Mouse (Mus musculus) megakaryocyte, embryonic 14.5 days (primary cell): ENCODE measurements around the gene Rab35. TPM values are rescaled to one million over a fixed set of nuclear protein-coding genes. Genes with fewer than 3 reads are reported as not detected.
A peak's percentile ranks its signal among the peaks of the same experiment; 100 is the strongest.

Experiments used
- H3K27me3 ChIP-seq: replicated peaks from 2 replicates; pipeline ENCODE3; 2012; ENCODE audit warnings: inconsistent platforms
- H3K36me3 ChIP-seq: replicated peaks from 2 replicates; pipeline ENCODE3; 2012; ENCODE audit warnings: low read length, inconsistent platforms, mixed read lengths
- H3K4me1 ChIP-seq: 2 replicates; pipeline ENCODE4 v1.6.1; 2012; ENCODE audit warnings: inconsistent platforms
- H3K4me3 ChIP-seq: replicated peaks from 2 replicates; pipeline ENCODE3; 2012; ENCODE audit warnings: moderate library complexity, mild to moderate bottlenecking, inconsistent platforms
- H3K9me3 ChIP-seq: 2 replicates; pipeline ENCODE4 v1.6.1; 2012; ENCODE audit warnings: inconsistent platforms
- FLI1 ChIP-seq: IDR thresholded peaks from 2 replicates; pipeline ENCODE4 v1.6.1; 2012; ENCODE audit warnings: low read length, inconsistent platforms, mixed read lengths
- GATA1 ChIP-seq: IDR thresholded peaks from 3 replicates; pipeline ENCODE4 v1.6.1; 2012; ENCODE audit warnings: mixed read lengths, low read length, inconsistent platforms, borderline replicate concordance
- polyA plus RNA-seq: library from polyadenylated mRNA; stranded (reverse); fragments of >175 nt; gene quantifications from 2 replicates; pipeline ENCODE4 v1.2.3, GENCODE M21; 2012; ENCODE audit warnings: low replicate concordance; ENCODE audit not compliant: insufficient read depth

The Rab35 gene
- polyA plus RNA-seq, 1 experiment: 29.5 TPM

DNA sequence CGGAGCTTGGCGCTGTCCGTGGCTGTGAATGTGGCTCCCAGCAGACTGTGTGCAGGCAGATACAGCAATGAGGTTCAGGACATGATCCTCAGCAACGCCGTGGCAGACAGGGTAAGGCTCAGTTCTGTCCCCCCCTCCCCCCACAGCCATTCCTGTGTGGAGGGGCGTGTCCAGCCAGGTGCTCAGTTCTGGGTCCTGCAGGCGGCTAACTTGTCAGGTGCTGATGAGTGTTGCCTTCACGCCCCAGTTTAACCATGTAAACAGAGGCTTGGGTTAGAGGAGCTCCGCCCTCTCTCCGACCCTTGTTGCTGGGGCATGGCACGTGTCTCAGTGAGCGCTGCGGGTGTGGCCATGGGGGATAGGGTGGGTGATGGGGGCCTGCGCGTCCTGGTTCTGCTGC is 12.0 kb upstream of the Rab35 start:
- H3K36me3 ChIP-seq: peaks cover 81% of the 10 kb centered on the region
- no peaks in the 10 kb centered on the region for H3K27me3 ChIP-seq
- no peak overlapping the region for H3K4me3 ChIP-seq
- H3K4me1 ChIP-seq: peaks cover 23% of the 10 kb centered on the region
- no peak for TF ChIP-seq GATA1
- no peak for TF ChIP-seq FLI1
- H3K9me3 ChIP-seq: no peaks in the 10 kb centered on the region

- H3K4me3 ChIP-seq: no peak overlapping the region
- H3K9me3 ChIP-seq: no peaks in the 10 kb centered on the region
- H3K4me1 ChIP-seq: peaks cover 33% of the 10 kb centered on the region
- H3K36me3 ChIP-seq: peaks cover 51% of the 10 kb centered on the region
- peaks cover 2% of the 10 kb centered on the region for H3K27me3 ChIP-seq
- no peak for TF ChIP-seq GATA1
- no peak for TF ChIP-seq FLI1
Observed at GRCm38 (mm10) chr5:115622686-115623085, 9.0 kb upstream of the Rab35 start.

DNA sequence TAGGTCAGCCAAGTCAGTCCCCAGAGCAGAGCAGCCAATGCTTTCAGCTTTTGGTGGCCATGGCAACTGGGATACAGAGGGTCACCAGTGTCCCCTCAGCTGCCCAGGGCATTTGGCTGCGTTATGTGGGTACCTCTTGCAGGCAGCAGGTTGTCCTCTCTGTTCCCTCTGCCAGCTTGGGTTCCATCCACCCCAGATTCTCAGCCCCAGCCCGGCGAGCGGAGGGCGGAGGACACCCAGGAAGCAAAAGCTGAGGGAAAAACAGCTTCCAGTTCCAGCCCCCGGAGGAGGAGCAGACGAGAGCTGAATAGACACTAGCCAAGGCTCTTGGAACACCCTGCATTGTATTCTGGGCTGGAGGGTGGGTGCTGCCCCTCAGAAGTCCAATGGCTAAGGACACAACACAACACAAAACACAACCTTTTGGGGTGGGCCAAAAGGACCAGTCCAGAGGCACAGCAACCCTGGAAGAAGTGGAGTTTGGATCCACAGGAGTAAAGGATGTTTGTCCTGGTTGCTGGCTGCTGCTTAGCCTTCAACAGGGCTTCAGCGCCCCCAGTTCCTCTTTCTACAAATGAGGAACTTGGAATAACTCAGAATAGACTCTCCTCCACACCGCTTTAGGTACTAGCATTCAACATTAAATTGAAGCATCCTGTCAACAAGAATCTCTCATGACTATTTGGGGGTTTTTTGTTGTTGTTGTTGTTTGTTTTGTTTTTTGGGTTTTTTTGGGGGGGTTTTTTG is 7.8 kb upstream of the Rab35 start:
- H3K4me1 ChIP-seq: peaks cover 43% of the 10 kb centered on the region
- H3K36me3 ChIP-seq: peaks cover 40% of the 10 kb centered on the region
- peaks cover 2% of the 10 kb centered on the region for H3K27me3 ChIP-seq
- no peak for TF ChIP-seq FLI1
- TF ChIP-seq GATA1: no peak
- H3K4me3 ChIP-seq: peak overlapping the region; percentile 59
- no peaks in the 10 kb centered on the region for H3K9me3 ChIP-seq

- TF ChIP-seq FLI1 (no peak), GATA1 (no peak)
- H3K4me3 ChIP-seq: no peak overlapping the region
- H3K36me3 ChIP-seq: peaks cover 17% of the 10 kb centered on the region
- peaks cover 58% of the 10 kb centered on the region for H3K4me1 ChIP-seq
- H3K9me3 ChIP-seq: no peaks in the 10 kb centered on the region
- H3K27me3 ChIP-seq: peaks cover 2% of the 10 kb centered on the region
Observed at GRCm38 (mm10) chr5:115626237-115626886, 5.3 kb upstream of the Rab35 start.

- H3K4me3 ChIP-seq: peak overlapping the region; percentile 20
- peaks cover 65% of the 10 kb centered on the region for H3K4me1 ChIP-seq
- H3K27me3 ChIP-seq: peaks cover 2% of the 10 kb centered on the region
- H3K36me3 ChIP-seq: peaks cover 4% of the 10 kb centered on the region
- no peak for TF ChIP-seq GATA1
- TF ChIP-seq FLI1: no peak
- no peaks in the 10 kb centered on the region for H3K9me3 ChIP-seq
Observed at GRCm38 (mm10) chr5:115628083-115628482, 3.6 kb upstream of the Rab35 start.

DNA sequence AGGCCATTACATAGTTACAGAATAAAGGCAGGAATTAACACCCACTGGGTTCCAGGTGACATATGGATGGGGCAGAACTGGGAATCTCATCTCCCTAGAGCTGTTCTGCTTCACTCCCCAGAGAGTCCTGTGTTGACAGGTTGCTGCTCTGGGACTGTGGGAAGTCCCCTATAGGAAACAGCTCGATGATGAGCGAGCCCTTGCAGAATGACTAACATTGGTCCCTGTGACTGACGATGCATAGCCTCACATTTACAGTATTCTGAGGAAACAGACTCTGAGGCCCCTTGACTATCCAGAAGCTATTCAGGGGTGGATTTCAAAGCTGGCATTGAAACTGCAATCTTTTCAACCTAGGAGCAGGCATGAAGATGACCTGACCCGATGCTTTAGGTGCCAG is 2.0 kb upstream of the Rab35 start:
- no peak for TF ChIP-seq GATA1
- no peak for TF ChIP-seq FLI1
- Histone ChIP-seq H3K27me3 (peaks cover 2% of the 10 kb centered on the region), H3K36me3 (peaks cover 17% of the 10 kb centered on the region), H3K4me3 (no peak overlapping the region), H3K9me3 (no peaks in the 10 kb centered on the region), H3K4me1 (peaks cover 72% of the 10 kb centered on the region)

- Histone ChIP-seq H3K4me3 (peak overlapping the region; percentile 97), H3K36me3 (peaks cover 20% of the 10 kb centered on the region), H3K4me1 (peaks cover 77% of the 10 kb centered on the region)
Observed at GRCm38 (mm10) chr5:115630291-115630690, 1.4 kb upstream of the Rab35 start.

GRCm38 (mm10) chr5:115632358-115632714 is 628 bp downstream of the Rab35 start:
- no peak for TF ChIP-seq FLI1
- TF ChIP-seq GATA1: no peak
- H3K4me3 ChIP-seq: peak overlapping the region; percentile 97
- H3K27me3 ChIP-seq: no peaks in the 10 kb centered on the region
- peaks cover 34% of the 10 kb centered on the region for H3K36me3 ChIP-seq
- H3K9me3 ChIP-seq: no peaks in the 10 kb centered on the region
- peaks cover 82% of the 10 kb centered on the region for H3K4me1 ChIP-seq

More at GRCm38 (mm10) chr5:115630291-115630690, 1.4 kb upstream of the Rab35 start:
- H3K9me3 ChIP-seq: no peaks in the 10 kb centered on the region
- no peak for TF ChIP-seq FLI1
- no peak for TF ChIP-seq GATA1
- peaks cover 2% of the 10 kb centered on the region for H3K27me3 ChIP-seq

- Histone ChIP-seq H3K4me3 (peak overlapping the region; percentile 97), H3K27me3 (no peaks in the 10 kb centered on the region), H3K36me3 (peaks cover 42% of the 10 kb centered on the region), H3K9me3 (no peaks in the 10 kb centered on the region), H3K4me1 (peaks cover 80% of the 10 kb centered on the region)
- TF ChIP-seq GATA1 (no peak), FLI1 (no peak)
Observed at GRCm38 (mm10) chr5:115633060-115633459, 1.4 kb downstream of the Rab35 start.

GRCm38 (mm10) chr5:115634046-115634445 is 2.3 kb downstream of the Rab35 start:
- H3K4me1 ChIP-seq: peaks cover 70% of the 10 kb centered on the region
- H3K9me3 ChIP-seq: no peaks in the 10 kb centered on the region
- TF ChIP-seq GATA1 (no peak), FLI1 (no peak)
- peak overlapping the region; percentile 64 for H3K4me3 ChIP-seq
- peaks cover 51% of the 10 kb centered on the region for H3K36me3 ChIP-seq
- no peaks in the 10 kb centered on the region for H3K27me3 ChIP-seq
